20 mouse cellular contexts compared by ENCODE assay signal in the genomic region with DNA sequence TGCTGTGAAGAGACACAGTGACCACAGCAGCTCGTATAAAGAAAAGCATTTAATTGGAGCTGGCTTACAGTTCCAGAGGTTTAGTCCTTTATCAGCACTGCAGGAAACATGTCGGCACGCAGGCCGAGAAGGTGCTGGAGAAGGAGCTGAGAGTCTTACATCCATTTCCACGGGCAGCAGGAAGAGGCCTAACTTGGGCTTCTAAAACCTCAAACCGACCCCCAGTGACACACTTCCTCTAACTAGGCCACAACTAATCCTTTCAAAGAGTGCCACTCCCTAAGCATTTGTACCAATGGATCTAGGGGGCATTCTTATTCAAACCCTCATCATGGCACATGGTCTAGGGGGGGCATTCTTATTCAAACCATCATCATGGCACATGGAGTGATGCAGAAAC.
DNase-seq lines count a peak whose midpoint lies in the region; ATAC-seq and TF ChIP-seq lines count a peak whose summit lies in the region.
"Had no signal": no experiment of that assay in that cellular context is flagged by ENCODE, and none has a peak within 500 bp of the region (broad histone marks: within the 10 kb centered on the region; RNA-seq: fewer than 3 reads in every experiment).

No protein-coding gene starts in this region.

- no peak overlapping the region for H3ac ChIP-seq in C2C12 (ENCODE audit: control insufficient read depth, insufficient read length, low read depth)

- no peak for TF ChIP-seq CTCF in C2C12 (IDR thresholded peaks at IDR 0.05; ENCODE audit: control insufficient read depth, insufficient read depth, insufficient read length)

- peak; percentile 30 for DNase-seq in heart, adult 11 months
- DNase-seq in heart, postnatal 25 days (ENCODE audit: low spot score), result no peak
- no peak for DNase-seq in right cerebral cortex, postnatal 25 days
- no peak for DNase-seq in right cerebral cortex, postnatal 36 days (ENCODE audit: low spot score in 2 of 2)
- no peak for DNase-seq in c-Kit-positive CD71-positive TER-119-positive erythroid progenitor cells, embryonic 14.5 days (ENCODE audit: low spot score)
- DNase-seq: adrenal gland, postnatal 10 days; cerebellum, adult 11-12 months; cerebellum, adult 9-10 months; cerebellum, postnatal 25 days; gastrocnemius, postnatal 36 days; heart, adult 2 months; heart, postnatal 14 days had no signal

- H3K79me2 ChIP-seq in C2C12 (ENCODE audit: control insufficient read depth, insufficient read depth), result no peaks in the 10 kb centered on the region

- no peak overlapping the region for H3K4me3 ChIP-seq in C2C12 (ENCODE audit: insufficient read depth, poor library complexity, severe bottlenecking)
- H3K4me3 ChIP-seq: embryonic facial prominence, embryonic 13.5 days; forebrain, embryonic 12.5 days; heart, adult 2 months; heart, embryonic 15.5 days; hindbrain, embryonic 15.5 days had no signal

- H3K79me3 ChIP-seq in C2C12 (ENCODE audit: low read depth), result no peaks in the 10 kb centered on the region

- intact Hi-C loops in heart, postnatal 25 days (cut with DNase I), result no loop called here

- no peaks in the 10 kb centered on the region for H3K27me3 ChIP-seq in C2C12 (ENCODE audit: control insufficient read depth, insufficient read depth, insufficient read length)
- H3K27me3 ChIP-seq: embryonic facial prominence, embryonic 13.5 days; forebrain, embryonic 12.5 days; heart, embryonic 15.5 days; hindbrain, embryonic 15.5 days had no signal

- H3K36me3 ChIP-seq in C2C12 (ENCODE audit: control insufficient read depth, insufficient read depth), result no peaks in the 10 kb centered on the region
- H3K36me3 ChIP-seq: embryonic facial prominence, embryonic 13.5 days; forebrain, embryonic 12.5 days; heart, embryonic 15.5 days; hindbrain, embryonic 15.5 days had no signal

- peak; percentile 4 to 7; a peak in 1 of 4 replicates for ATAC-seq in hematopoietic stem cell, adult 5-6 weeks (replicated peaks in 1 of 2; ENCODE audit: insufficient read depth in 1 of 2, low FRiP score in 2 of 2, low TSS enrichment in 1 of 2, low read depth in 1 of 2, poor library complexity in 2 of 2, severe bottlenecking in 2 of 2)
- ATAC-seq: forebrain, embryonic 16.5 days; intestine, embryonic 16.5 days had no signal

TF ChIP-seq in C2C12, 6 proteins besides CTCF, POLR2A, EP300 and RAD21:
- TF ChIP-seq FOSL1 (IDR thresholded peaks at IDR 0.05; ENCODE audit: insufficient read depth, low read length, poor library complexity, severe bottlenecking) (no peak), USF1 (IDR thresholded peaks at IDR 0.05; ENCODE audit: low read depth) (peak; percentile 32)
